Mouse (Mus musculus) bone marrow macrophage, adult 2 months (primary cell): ENCODE measurements at regions not wholly inside any gene's neighbourhood (a gene's known extent, or its start where the extent isn't known, plus 50 kb on each side); places are given as distances from the start of the nearest gene placed in this dataset.

Experiments used
- CTCF ChIP-seq: IDR thresholded peaks from 2 replicates; pipeline ENCODE4 v1.5.1; 2012; ENCODE audit warnings: low read depth, mild to moderate bottlenecking, low read length, moderate library complexity
- POLR2A ChIP-seq: IDR thresholded peaks from 2 replicates; pipeline ENCODE4 v1.6.1; 2012; ENCODE audit warnings: mild to moderate bottlenecking, low read depth, low read length, borderline replicate concordance

GRCm38 (mm10) chr4:150749066-150749465 is 97.1 kb upstream of the Slc45a1 start:
- TF ChIP-seq CTCF = no peak
- no peak for TF ChIP-seq POLR2A
